Mouse (Mus musculus): ENCODE measurements at regions not wholly inside any gene's neighbourhood (a gene's known extent, or its start where the extent isn't known, plus 50 kb on each side); places are given as distances from the start of the nearest gene placed in this dataset.

DNA sequence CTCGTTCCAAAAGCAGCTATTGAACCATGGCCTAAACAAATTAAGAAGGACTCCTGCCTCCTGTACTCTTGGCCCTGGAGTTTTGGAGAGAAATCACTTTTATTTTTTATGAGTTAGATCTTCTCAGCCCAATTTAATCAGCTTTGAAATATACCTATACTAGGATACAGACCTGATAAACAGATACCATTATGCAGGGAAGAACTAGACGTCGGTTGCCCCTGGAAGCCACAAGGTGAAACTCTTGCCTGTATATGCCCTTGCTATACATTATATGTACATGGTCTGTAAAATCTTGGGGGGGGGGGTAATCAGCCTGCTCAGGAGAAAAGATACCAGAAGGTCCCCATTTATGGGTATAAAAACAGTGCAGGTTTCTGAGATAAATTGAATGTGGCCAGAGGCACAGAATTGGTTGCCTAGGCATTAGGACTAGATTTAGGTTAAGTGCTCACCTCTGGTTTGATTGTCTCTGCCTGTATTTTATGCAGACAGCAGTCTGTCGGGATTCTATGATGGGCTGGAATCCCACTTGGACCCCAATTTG lies 1239.9 kb upstream of the A1bg start:
- Histone ChIP-seq H3K4me1 (ENCODE audit: control insufficient read depth in 1 of 2, insufficient read depth in 2 of 2, low read length in 2 of 2) (peaks cover 50 to 63% of the 10 kb centered on the region in 2 experiments), H3K9ac (ENCODE audit: control insufficient read depth, low read depth, low read length, poor library complexity, severe bottlenecking) (peak overlapping the region; percentile 59), H3K79me2 (ENCODE audit: control insufficient read depth, insufficient read depth, low read length, poor library complexity) (peaks cover 63% of the 10 kb centered on the region), H3K36me3 (ENCODE audit: control insufficient read depth in 1 of 2, insufficient read depth in 2 of 2, low read length in 2 of 2) (peaks cover 27 to 81% of the 10 kb centered on the region in 2 experiments), H3K27ac (ENCODE audit: control insufficient read depth, low read depth, low read length) (peak overlapping the region; percentile 96), H3K4me3 (ENCODE audit: control insufficient read depth in 1 of 2, insufficient read depth in 1 of 2, low read depth in 2 of 2, low read length in 2 of 2) (peak overlapping the region in 1 of 2 experiments; percentile 13; a peak in 2 of 4 replicates), H3K27me3 (ENCODE audit: control insufficient read depth in 1 of 2, insufficient read depth in 2 of 2, low read length in 2 of 2) (no peaks in the 10 kb centered on the region), H3K9me3 (replicated peaks; ENCODE audit: insufficient read depth, low read length) (no peaks in the 10 kb centered on the region)
- no peak for DNase-seq (ENCODE audit: low read depth, low spot score)
- 0 out of 2 replicates have a peak, but pooled peaks have one; percentile 13 for TF ChIP-seq ZNF384 (IDR thresholded peaks at IDR 0.05; ENCODE audit: low read depth, low read length)
- no peak for TF ChIP-seq POLR2A (IDR thresholded peaks at IDR 0.05; ENCODE audit: control insufficient read depth in 1 of 2, insufficient read depth in 1 of 2, low read depth in 1 of 2, low read length in 2 of 2, poor library complexity in 1 of 2)
- no peak for TF ChIP-seq CHD2 (IDR thresholded peaks at IDR 0.05; ENCODE audit: low read length)
- TF ChIP-seq NELFE (IDR thresholded peaks at IDR 0.05; ENCODE audit: low read depth, low read length): no peak
- no peak for TF ChIP-seq ELF1 (IDR thresholded peaks at IDR 0.05; ENCODE audit: low read depth, low read length)
- 0 out of 2 replicates have a peak, but pooled peaks have one; percentile 14 for TF ChIP-seq MYC (IDR thresholded peaks at IDR 0.05; ENCODE audit: low read depth, low read length)
- TF ChIP-seq CHD1 (IDR thresholded peaks at IDR 0.05; ENCODE audit: low read depth, low read length): 0 out of 2 replicates have a peak, but pooled peaks have one; percentile 73
- no peak; the same call in 1 of the 2 replicates for TF ChIP-seq SIN3A (IDR thresholded peaks at IDR 0.05; ENCODE audit: low read length)
- TF ChIP-seq UBTF (IDR thresholded peaks at IDR 0.05; ENCODE audit: borderline replicate concordance, insufficient read depth, low read depth, low read length): 0 out of 2 replicates have a peak, but pooled peaks have one; percentile 73
- TF ChIP-seq NRF1 (IDR thresholded peaks at IDR 0.05; ENCODE audit: insufficient read depth, low read depth, low read length, poor library complexity, severe bottlenecking): no peak
- peak; percentile 70 for TF ChIP-seq MXI1 (IDR thresholded peaks at IDR 0.05; ENCODE audit: low read depth, low read length)
- TF ChIP-seq RAD21 (IDR thresholded peaks at IDR 0.05; ENCODE audit: low read depth, low read length): no peak
- TF ChIP-seq JUND (IDR thresholded peaks at IDR 0.05; ENCODE audit: low read depth, low read length): no peak
- no peak for TF ChIP-seq ZMIZ1 (IDR thresholded peaks at IDR 0.05; ENCODE audit: low read depth, low read length)
- TF ChIP-seq HCFC1 (IDR thresholded peaks at IDR 0.05; ENCODE audit: low read depth, low read length): no peak; the same call in 1 of the 2 replicates
- no peak for TF ChIP-seq BHLHE40 (IDR thresholded peaks at IDR 0.05; ENCODE audit: borderline replicate concordance, low read depth, low read length)
- TF ChIP-seq GATA1 (IDR thresholded peaks at IDR 0.05; ENCODE audit: low read depth, low read length): 0 out of 2 replicates have a peak, but pooled peaks have one; percentile 3
- no peak for TF ChIP-seq TBP (IDR thresholded peaks at IDR 0.05; ENCODE audit: low read depth, low read length)
- TF ChIP-seq KAT2A (conservative IDR thresholded peaks at IDR 0.05; ENCODE audit: low read depth, low read length): peak; percentile 31; the same call in 1 of the 2 replicates
- TF ChIP-seq TAL1 (IDR thresholded peaks at IDR 0.05; ENCODE audit: low read length): no peak
- TF ChIP-seq MAZ (IDR thresholded peaks at IDR 0.05; ENCODE audit: low read depth, low read length): peak; percentile 80; the same call in 1 of the 2 replicates
- TF ChIP-seq MEF2A (IDR thresholded peaks at IDR 0.05; ENCODE audit: extremely low read depth, insufficient replicate concordance, low read depth, low read length, poor library complexity, severe bottlenecking): no peak
- peak; percentile 40; the same call in 1 of the 2 replicates for TF ChIP-seq ETS1 (IDR thresholded peaks at IDR 0.05; ENCODE audit: low read depth, low read length)
- no peak for TF ChIP-seq MYB (IDR thresholded peaks at IDR 0.05; ENCODE audit: low read depth, low read length)
- no peak for TF ChIP-seq POLR2AphosphoS5 (IDR thresholded peaks at IDR 0.05; ENCODE audit: borderline replicate concordance, low read depth, low read length)
- no peak for TF ChIP-seq SMC3 (IDR thresholded peaks at IDR 0.05; ENCODE audit: low read depth, low read length)
- 0 out of 2 replicates have a peak, but pooled peaks have one; percentile 32 for TF ChIP-seq POLR2AphosphoS2 (IDR thresholded peaks at IDR 0.05; ENCODE audit: low read length)
- TF ChIP-seq MAX (IDR thresholded peaks at IDR 0.05; ENCODE audit: low read length): no peak
- no peak for TF ChIP-seq E2F4 (IDR thresholded peaks at IDR 0.05; ENCODE audit: borderline replicate concordance, low read depth, low read length)
- TF ChIP-seq CTCF (IDR thresholded peaks at IDR 0.05 in 2 of 3, conservative IDR thresholded peaks at IDR 0.05 in 1 of 3; ENCODE audit: control insufficient read depth in 1 of 3, insufficient read depth in 1 of 3, low read depth in 2 of 3, low read length in 3 of 3, poor library complexity in 1 of 3, severe bottlenecking in 1 of 3): no peak
- TF ChIP-seq TCF12 (IDR thresholded peaks at IDR 0.05; ENCODE audit: low read depth, low read length): no peak
- TF ChIP-seq USF1 (IDR thresholded peaks at IDR 0.05; ENCODE audit: low read depth, low read length): no peak
- no peak; a peak in 1 of 4 replicates for TF ChIP-seq EP300 (IDR thresholded peaks at IDR 0.05; ENCODE audit: low read depth in 1 of 2, low read length in 2 of 2)
- TF ChIP-seq ZC3H11A (IDR thresholded peaks at IDR 0.05; ENCODE audit: low read depth, low read length): 0 out of 2 replicates have a peak, but pooled peaks have one; percentile 12
- no peak for TF ChIP-seq USF2 (IDR thresholded peaks at IDR 0.05; ENCODE audit: borderline replicate concordance in 1 of 2, insufficient read depth in 1 of 2, low read depth in 1 of 2, low read length in 2 of 2)
- 0 out of 2 replicates have a peak, but pooled peaks have one; percentile 18 for TF ChIP-seq RCOR1 (IDR thresholded peaks at IDR 0.05; ENCODE audit: low read depth, low read length)
